Mouse (Mus musculus) G1E (cell line): ENCODE results near the gene Gm1043. TPM values are rescaled to one million over a fixed set of nuclear protein-coding genes. Genes with fewer than 3 reads are reported as not detected.

Experiments used
- ATAC-seq: 2 replicates; pipeline ENCODE4 v1.8.0; 2016; ENCODE audit warnings: mild to moderate bottlenecking; ENCODE audit not compliant: insufficient number of reproducible peaks, poor library complexity, low FRiP score, severe bottlenecking; ENCODE audit errors: extremely low read depth
- DNase-seq: peaks from one replicate; pipeline ENCODE4 v3.0.0; 2012; ENCODE audit warnings: low spot score
- H3K27me3 ChIP-seq: 2 replicates; pipeline ENCODE4 v1.6.1; 2012; ENCODE audit warnings: mild to moderate bottlenecking, low read length, inconsistent platforms; ENCODE audit not compliant: insufficient read depth
- H3K36me3 ChIP-seq: replicated peaks from 2 replicates; pipeline ENCODE3; 2012; ENCODE audit warnings: mild to moderate bottlenecking, inconsistent platforms
- H3K4me1 ChIP-seq: 2 replicates; pipeline ENCODE4 v1.6.1; 2012; ENCODE audit warnings: low read depth, low read length, inconsistent platforms, mixed read lengths; ENCODE audit not compliant: insufficient read depth
- H3K4me3 ChIP-seq: 2 replicates; pipeline ENCODE4 v1.5.1; 2012; ENCODE audit warnings: low read depth, mild to moderate bottlenecking, inconsistent platforms, low read length, moderate library complexity, mixed read lengths
- H3K9me3 ChIP-seq: replicated peaks from 2 replicates; pipeline ENCODE4 v1.6.1; 2012; ENCODE audit warnings: inconsistent platforms
- CTCF ChIP-seq: IDR thresholded peaks from 2 replicates; pipeline ENCODE4 v1.5.1; 2012; ENCODE audit warnings: low read depth, low read length, inconsistent platforms, mixed read lengths
- GATA1 ChIP-seq: IDR thresholded peaks from 2 replicates; pipeline ENCODE4 v1.6.1; 2012; ENCODE audit warnings: borderline replicate concordance, low read length, inconsistent platforms, mixed read lengths
- GATA2 ChIP-seq: IDR thresholded peaks from 2 replicates; pipeline ENCODE4 v1.6.1; 2012; ENCODE audit warnings: low read depth, low read length, inconsistent platforms, borderline replicate concordance
- POLR2AphosphoS5 ChIP-seq: IDR thresholded peaks from 2 replicates; pipeline ENCODE4 v1.6.1; 2012; ENCODE audit warnings: low read depth, low read length, inconsistent platforms; ENCODE audit not compliant: insufficient replicate concordance
- TAL1 ChIP-seq: conservative IDR thresholded peaks from 2 replicates; pipeline ENCODE4 v1.6.1; 2012; ENCODE audit warnings: low read depth, low read length, inconsistent platforms, mixed read lengths
- polyA plus RNA-seq: library from polyadenylated mRNA; stranded (reverse); fragments of >175 nt; gene quantifications from 2 replicates; pipeline ENCODE4 v1.2.3, GENCODE M21; 2012
- total RNA-seq, 2 experiments: library from RNA; stranded (forward) in 1 of 2; stranded (reverse) in 1 of 2; fragments of 200-1000 nt in 1 of 2; fragments of >200 nt in 1 of 2; fragmentation: Nextera tagmentation in 1 of 2; gene quantifications; 2 replicates each; pipeline ENCODE4 v1.2.3; 2014 to 2017

Gene Gm1043
- total and polyA plus RNA-seq, 3 experiments: 0.38 TPM; not detected in 2

DNA sequence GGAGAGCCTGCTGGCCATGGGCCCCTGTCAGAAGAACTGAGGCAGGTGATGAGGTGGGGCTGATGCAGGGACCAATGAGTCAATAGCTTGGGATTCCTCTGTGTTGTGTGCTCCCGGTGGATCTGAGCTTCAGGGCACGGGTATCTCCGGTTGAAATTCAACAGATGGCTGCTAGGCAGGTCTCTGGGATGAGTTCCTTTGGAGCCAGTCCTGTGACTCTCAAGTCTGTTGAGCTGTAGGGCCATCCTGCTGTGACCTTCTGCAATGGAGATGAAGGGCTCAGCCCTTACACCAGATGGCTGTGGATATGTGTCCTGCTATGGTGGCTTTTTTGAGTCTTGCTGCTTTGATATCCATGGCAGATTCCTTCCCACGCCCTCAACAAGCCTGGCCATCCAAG, 162.3 kb downstream of the Gm1043 start:
- Histone ChIP-seq H3K27me3 (no peaks in the 10 kb centered on the region), H3K36me3 (no peaks in the 10 kb centered on the region), H3K4me1 (no peaks in the 10 kb centered on the region), H3K9me3 (peaks cover 55% of the 10 kb centered on the region), H3K4me3 (no peak overlapping the region)
- TF ChIP-seq GATA1: no peak
- TF ChIP-seq POLR2AphosphoS5: no peak
- TF ChIP-seq CTCF: no peak
- no peak for TF ChIP-seq GATA2
- TF ChIP-seq TAL1: no peak
- DNase-seq: no peak
- no peak for ATAC-seq

DNA sequence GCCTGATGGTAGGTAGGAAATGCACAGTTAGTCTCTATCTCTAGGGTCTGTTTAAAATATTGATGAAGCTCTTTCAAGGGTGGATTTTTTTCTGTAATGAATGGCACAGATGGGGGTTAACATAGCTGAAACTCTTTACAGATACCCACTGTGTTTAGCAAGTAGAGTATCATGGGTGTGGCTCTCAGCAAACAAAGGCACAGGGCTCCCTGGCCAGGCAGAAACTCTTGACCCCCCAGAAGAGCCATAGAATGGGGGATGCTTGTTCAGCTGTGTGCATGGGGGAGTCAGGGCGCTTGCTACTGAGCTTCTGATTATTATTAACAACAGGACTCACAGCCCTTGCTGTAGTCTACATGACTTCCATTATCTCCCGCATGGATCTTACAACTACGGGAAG, 163.7 kb downstream of the Gm1043 start:
- Histone ChIP-seq H3K36me3 (no peaks in the 10 kb centered on the region), H3K27me3 (no peaks in the 10 kb centered on the region), H3K4me1 (no peaks in the 10 kb centered on the region), H3K9me3 (peaks cover 47% of the 10 kb centered on the region), H3K4me3 (no peak overlapping the region)
- no peak for TF ChIP-seq CTCF
- no peak for TF ChIP-seq TAL1
- TF ChIP-seq GATA2: no peak
- TF ChIP-seq GATA1: no peak
- TF ChIP-seq POLR2AphosphoS5: no peak
- ATAC-seq (no peak), DNase-seq (no peak)

DNA sequence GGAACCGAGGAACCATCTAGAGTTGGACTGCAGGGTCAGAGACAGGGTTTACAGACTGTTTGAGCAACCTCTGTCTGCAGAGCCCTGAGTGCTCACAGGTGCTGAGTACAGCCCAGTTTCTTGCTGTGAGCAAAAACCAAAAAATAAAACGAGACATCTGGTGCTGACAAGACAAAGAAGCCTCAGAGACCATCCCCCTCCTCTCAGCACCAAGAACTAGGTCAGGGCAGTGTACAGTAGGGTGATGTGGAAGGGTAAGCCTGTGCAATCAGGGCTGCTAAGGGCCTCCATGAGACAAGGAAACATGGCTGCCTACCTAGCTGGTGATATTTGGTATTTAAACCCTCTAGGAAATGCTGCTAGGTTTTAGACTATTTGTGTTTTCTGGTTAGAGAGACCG, 166.4 kb downstream of the Gm1043 start:
- H3K27me3 ChIP-seq: no peaks in the 10 kb centered on the region
- H3K4me1 ChIP-seq: no peaks in the 10 kb centered on the region
- H3K4me3 ChIP-seq: no peak overlapping the region
- ATAC-seq: no peak
- DNase-seq: no peak
- TF ChIP-seq TAL1 (no peak), POLR2AphosphoS5 (no peak)
- H3K36me3 ChIP-seq: no peaks in the 10 kb centered on the region
- peaks cover 31% of the 10 kb centered on the region for H3K9me3 ChIP-seq

DNA sequence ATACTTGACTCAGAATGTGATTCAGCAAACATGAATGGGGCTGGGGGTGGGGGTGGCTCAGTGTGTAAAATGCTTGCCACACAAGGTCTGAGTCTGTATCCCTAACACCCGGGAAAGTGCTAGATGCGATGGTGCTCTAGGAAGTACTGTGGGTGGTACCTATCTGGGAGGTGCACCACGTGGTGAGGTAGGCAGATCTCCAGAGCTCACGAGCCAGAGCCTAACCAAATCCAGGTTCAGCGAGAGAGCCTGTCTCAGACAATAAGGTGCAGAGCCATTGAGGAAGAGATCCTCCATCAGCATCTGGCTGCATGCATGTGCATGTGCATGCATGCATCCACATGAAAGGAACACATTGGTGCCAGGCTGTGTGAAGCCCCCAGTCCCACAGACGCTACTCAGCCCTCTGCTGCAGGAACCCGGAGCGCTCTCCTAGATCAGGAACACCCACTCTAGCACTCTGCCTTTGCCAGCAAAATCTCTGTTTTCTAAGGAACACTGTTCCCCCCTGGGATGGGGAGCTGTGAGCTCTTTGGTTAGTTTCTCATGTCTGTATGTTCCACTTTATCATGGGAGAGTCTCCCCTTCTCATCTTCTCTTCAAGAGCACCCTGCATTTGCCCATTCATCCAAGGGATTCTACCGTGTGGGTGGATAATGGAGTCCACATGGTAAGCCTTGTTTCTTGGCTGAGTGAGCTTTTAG, 167.1 kb downstream of the Gm1043 start:
- no peak for ATAC-seq
- TF ChIP-seq GATA2 (no peak), TAL1 (no peak), CTCF (no peak), GATA1 (no peak), POLR2AphosphoS5 (no peak)

DNA sequence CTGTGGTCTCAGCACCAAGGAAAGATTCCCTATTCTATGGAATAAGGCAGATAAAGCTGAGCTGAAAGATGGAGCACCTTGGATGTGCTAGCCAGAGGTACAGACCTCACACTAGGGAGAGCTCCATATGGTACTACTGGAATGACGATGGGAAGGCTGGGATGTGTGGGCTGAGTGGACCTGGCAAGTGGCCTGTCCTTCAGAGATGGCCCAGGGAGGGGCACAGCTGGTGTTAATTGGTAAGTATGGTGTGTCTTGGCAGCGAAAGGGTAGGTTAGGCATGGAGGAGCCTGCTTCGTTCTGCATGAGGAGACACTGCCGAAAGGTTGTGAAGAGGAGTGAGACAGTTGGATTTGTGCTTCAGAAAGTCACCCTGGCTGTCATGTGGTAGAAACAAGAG, 169.4 kb downstream of the Gm1043 start:
- Histone ChIP-seq H3K9me3 (peaks cover 24% of the 10 kb centered on the region), H3K36me3 (no peaks in the 10 kb centered on the region), H3K4me3 (no peak overlapping the region), H3K27me3 (no peaks in the 10 kb centered on the region), H3K4me1 (no peaks in the 10 kb centered on the region)
- no peak for ATAC-seq
- TF ChIP-seq GATA1 (no peak), TAL1 (no peak), POLR2AphosphoS5 (no peak), GATA2 (no peak), CTCF (no peak)
- no peak for DNase-seq

More for the DNA sequence above, 167.1 kb downstream of the Gm1043 start:
- H3K4me1 ChIP-seq: no peaks in the 10 kb centered on the region
- H3K36me3 ChIP-seq: no peaks in the 10 kb centered on the region
- DNase-seq: no peak
- H3K4me3 ChIP-seq: no peak overlapping the region
- peaks cover 29% of the 10 kb centered on the region for H3K9me3 ChIP-seq
- no peaks in the 10 kb centered on the region for H3K27me3 ChIP-seq

DNA sequence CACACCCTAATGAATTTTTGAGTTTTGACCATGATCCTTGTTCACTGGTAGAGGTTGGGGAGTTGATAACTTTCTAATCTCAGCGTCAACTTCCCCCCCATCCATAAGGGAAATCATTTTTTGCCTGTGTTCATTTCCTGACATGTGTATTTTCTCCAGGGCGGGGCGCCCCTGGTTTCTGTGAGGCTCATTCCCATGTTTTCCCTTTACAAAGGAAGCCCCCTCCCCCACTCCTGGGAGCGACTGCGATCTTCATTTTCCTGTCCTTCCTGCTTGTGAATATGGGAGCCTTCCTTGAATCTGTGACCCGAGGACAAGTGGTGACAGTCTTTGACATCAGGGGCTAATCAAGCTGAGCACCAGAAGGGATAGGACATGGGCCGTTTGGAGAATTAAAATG, 171.7 kb downstream of the Gm1043 start:
- H3K36me3 ChIP-seq: no peaks in the 10 kb centered on the region
- no peaks in the 10 kb centered on the region for H3K27me3 ChIP-seq
- peaks cover 27% of the 10 kb centered on the region for H3K9me3 ChIP-seq
- ATAC-seq: no peak
- H3K4me1 ChIP-seq: no peaks in the 10 kb centered on the region
- H3K4me3 ChIP-seq: no peak overlapping the region
- no peak for DNase-seq
- TF ChIP-seq TAL1: no peak
- no peak for TF ChIP-seq GATA2
- TF ChIP-seq CTCF: no peak
- TF ChIP-seq GATA1: no peak
- no peak for TF ChIP-seq POLR2AphosphoS5

DNA sequence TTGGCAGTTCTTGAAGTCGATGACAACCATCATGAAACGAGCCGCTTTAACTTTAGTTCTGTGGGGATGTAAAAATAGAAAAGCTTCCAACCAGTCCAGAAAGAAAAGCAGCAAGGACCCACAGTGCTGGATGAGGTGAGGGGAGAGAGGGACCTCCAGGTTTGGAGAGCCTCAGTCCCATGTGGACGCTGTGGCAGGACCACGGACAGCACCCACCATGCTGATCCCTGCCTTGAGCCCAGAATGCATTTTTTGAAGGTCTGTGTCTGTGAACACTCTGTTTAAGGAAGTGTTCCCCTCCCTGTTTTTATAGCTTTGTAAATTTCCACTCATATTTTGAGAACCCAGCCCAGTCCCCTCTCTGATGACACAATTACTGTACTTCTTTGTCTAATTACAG, 172.1 kb downstream of the Gm1043 start:
- no peaks in the 10 kb centered on the region for H3K36me3 ChIP-seq
- H3K9me3 ChIP-seq: peaks cover 24% of the 10 kb centered on the region
- DNase-seq (no peak), ATAC-seq (no peak)
- H3K4me3 ChIP-seq: no peak overlapping the region
- no peak for TF ChIP-seq POLR2AphosphoS5
- no peak for TF ChIP-seq CTCF
- no peak for TF ChIP-seq GATA1
- no peak for TF ChIP-seq TAL1
- no peak for TF ChIP-seq GATA2
- H3K27me3 ChIP-seq: no peaks in the 10 kb centered on the region
- no peaks in the 10 kb centered on the region for H3K4me1 ChIP-seq
